Mouse (Mus musculus): ENCODE data around the gene Olfr1112. TPM values are rescaled to one million over a fixed set of nuclear protein-coding genes. Genes with fewer than 3 reads are reported as not detected.

The Olfr1112 gene
- total and polyA plus RNA-seq, 3 experiments: not detected

Other genes with a start within 250 kb of the Olfr1112 start
- gene Olfr1099, start 227.1 kb upstream of the Olfr1112 start, total RNA-seq (2012; rRNA removed): not detected in 2 replicates
- not detected for gene Olfr1099, start 227.1 kb upstream of the Olfr1112 start, polyA plus RNA-seq (2012; ENCODE audit: insufficient read depth in 1 of 2, insufficient read length in 2 of 2, low read depth in 1 of 2, low replicate concordance in 2 of 2, missing spikeins in 1 of 2)
- not detected in 2 replicates for gene Olfr1100, start 207.8 kb upstream of the Olfr1112 start, total RNA-seq (2012; rRNA removed)
- not detected for gene Olfr1100, start 207.8 kb upstream of the Olfr1112 start, polyA plus RNA-seq (2012; ENCODE audit: insufficient read depth in 1 of 2, insufficient read length in 2 of 2, low read depth in 1 of 2, low replicate concordance in 2 of 2, missing spikeins in 1 of 2)
- gene Olfr1101, start 196.6 kb upstream of the Olfr1112 start, total RNA-seq (2012; rRNA removed): not detected in 2 replicates
- gene Olfr1101, start 196.6 kb upstream of the Olfr1112 start, polyA plus RNA-seq (2012; ENCODE audit: insufficient read depth in 1 of 2, insufficient read length in 2 of 2, low read depth in 1 of 2, low replicate concordance in 2 of 2, missing spikeins in 1 of 2): not detected
- gene Olfr1102, start 189.4 kb upstream of the Olfr1112 start, total RNA-seq (2012; rRNA removed): not detected in 2 replicates
- not detected for gene Olfr1102, start 189.4 kb upstream of the Olfr1112 start, polyA plus RNA-seq (2012; ENCODE audit: insufficient read depth in 1 of 2, insufficient read length in 2 of 2, low read depth in 1 of 2, low replicate concordance in 2 of 2, missing spikeins in 1 of 2)
- gene Olfr1104, start 160.7 kb upstream of the Olfr1112 start, total RNA-seq (2012; rRNA removed): not detected in 2 replicates
- not detected for gene Olfr1104, start 160.7 kb upstream of the Olfr1112 start, polyA plus RNA-seq (2012; ENCODE audit: insufficient read depth in 1 of 2, insufficient read length in 2 of 2, low read depth in 1 of 2, low replicate concordance in 2 of 2, missing spikeins in 1 of 2)
- not detected in 2 replicates for gene Olfr1105, start 151.3 kb upstream of the Olfr1112 start, total RNA-seq (2012; rRNA removed)
- not detected for gene Olfr1105, start 151.3 kb upstream of the Olfr1112 start, polyA plus RNA-seq (2012; ENCODE audit: insufficient read depth in 1 of 2, insufficient read length in 2 of 2, low read depth in 1 of 2, low replicate concordance in 2 of 2, missing spikeins in 1 of 2)
- not detected in 2 replicates for gene Olfr1106, start 135.5 kb upstream of the Olfr1112 start, total RNA-seq (2012; rRNA removed)
- not detected for gene Olfr1106, start 135.5 kb upstream of the Olfr1112 start, polyA plus RNA-seq (2012; ENCODE audit: insufficient read depth in 1 of 2, insufficient read length in 2 of 2, low read depth in 1 of 2, low replicate concordance in 2 of 2, missing spikeins in 1 of 2)
- not detected in 2 replicates for gene Olfr1107, start 112.0 kb upstream of the Olfr1112 start, total RNA-seq (2012; rRNA removed)
- gene Olfr1107, start 112.0 kb upstream of the Olfr1112 start, polyA plus RNA-seq (2012; ENCODE audit: insufficient read depth in 1 of 2, insufficient read length in 2 of 2, low read depth in 1 of 2, low replicate concordance in 2 of 2, missing spikeins in 1 of 2): not detected
- not detected in 2 replicates for gene Olfr1109, start 91.8 kb upstream of the Olfr1112 start, total RNA-seq (2012; rRNA removed)
- gene Olfr1109, start 91.8 kb upstream of the Olfr1112 start, polyA plus RNA-seq (2012; ENCODE audit: insufficient read depth in 1 of 2, insufficient read length in 2 of 2, low read depth in 1 of 2, low replicate concordance in 2 of 2, missing spikeins in 1 of 2): not detected
- not detected in 2 replicates for gene Olfr259, start 73.2 kb upstream of the Olfr1112 start, total RNA-seq (2012; rRNA removed)
- gene Olfr259, start 73.2 kb upstream of the Olfr1112 start, polyA plus RNA-seq (2012; ENCODE audit: insufficient read depth in 1 of 2, insufficient read length in 2 of 2, low read depth in 1 of 2, low replicate concordance in 2 of 2, missing spikeins in 1 of 2): not detected
- not detected in 2 replicates for gene Olfr1110, start 47.5 kb upstream of the Olfr1112 start, total RNA-seq (2012; rRNA removed)
- not detected for gene Olfr1110, start 47.5 kb upstream of the Olfr1112 start, polyA plus RNA-seq (2012; ENCODE audit: insufficient read depth in 1 of 2, insufficient read length in 2 of 2, low read depth in 1 of 2, low replicate concordance in 2 of 2, missing spikeins in 1 of 2)
- not detected in 2 replicates for gene Olfr1111, start 35.2 kb upstream of the Olfr1112 start, total RNA-seq (2012; rRNA removed)
- gene Olfr1111, start 35.2 kb upstream of the Olfr1112 start, polyA plus RNA-seq (2012; ENCODE audit: insufficient read depth in 1 of 2, insufficient read length in 2 of 2, low read depth in 1 of 2, low replicate concordance in 2 of 2, missing spikeins in 1 of 2): not detected
- gene Olfr1113, start 21.2 kb downstream of the Olfr1112 start, total RNA-seq (2012; rRNA removed): not detected in 2 replicates
- not detected for gene Olfr1113, start 21.2 kb downstream of the Olfr1112 start, polyA plus RNA-seq (2012; ENCODE audit: insufficient read depth in 1 of 2, insufficient read length in 2 of 2, low read depth in 1 of 2, low replicate concordance in 2 of 2, missing spikeins in 1 of 2)
- gene Olfr1115, start 60.2 kb downstream of the Olfr1112 start, total RNA-seq (2012; rRNA removed): not detected in 2 replicates
- gene Olfr1115, start 60.2 kb downstream of the Olfr1112 start, polyA plus RNA-seq (2012; ENCODE audit: insufficient read depth in 1 of 2, insufficient read length in 2 of 2, low read depth in 1 of 2, low replicate concordance in 2 of 2, missing spikeins in 1 of 2): not detected
- gene Olfr1116, start 79.7 kb downstream of the Olfr1112 start, total RNA-seq (2012; rRNA removed): not detected in 2 replicates
- gene Olfr1116, start 79.7 kb downstream of the Olfr1112 start, polyA plus RNA-seq (2012; ENCODE audit: insufficient read depth in 1 of 2, insufficient read length in 2 of 2, low read depth in 1 of 2, low replicate concordance in 2 of 2, missing spikeins in 1 of 2): under 1 TPM in 1 of 2 experiments, not detected in 1; 0.01 TPM
- gene Olfr1118, start 119.8 kb downstream of the Olfr1112 start, total RNA-seq (2012; rRNA removed): not detected in 2 replicates
- not detected for gene Olfr1118, start 119.8 kb downstream of the Olfr1112 start, polyA plus RNA-seq (2012; ENCODE audit: insufficient read depth in 1 of 2, insufficient read length in 2 of 2, low read depth in 1 of 2, low replicate concordance in 2 of 2, missing spikeins in 1 of 2)
- gene Olfr1120, start 167.0 kb downstream of the Olfr1112 start, total RNA-seq (2012; rRNA removed): not detected in 2 replicates
- not detected for gene Olfr1120, start 167.0 kb downstream of the Olfr1112 start, polyA plus RNA-seq (2012; ENCODE audit: insufficient read depth in 1 of 2, insufficient read length in 2 of 2, low read depth in 1 of 2, low replicate concordance in 2 of 2, missing spikeins in 1 of 2)
- gene Olfr1121, start 182.1 kb downstream of the Olfr1112 start, total RNA-seq (2012; rRNA removed): not detected in 2 replicates
- not detected for gene Olfr1121, start 182.1 kb downstream of the Olfr1112 start, polyA plus RNA-seq (2012; ENCODE audit: insufficient read depth in 1 of 2, insufficient read length in 2 of 2, low read depth in 1 of 2, low replicate concordance in 2 of 2, missing spikeins in 1 of 2)
- gene Olfr1122, start 198.1 kb downstream of the Olfr1112 start, total RNA-seq (2012; rRNA removed): not detected in 2 replicates
- gene Olfr1122, start 198.1 kb downstream of the Olfr1112 start, polyA plus RNA-seq (2012; ENCODE audit: insufficient read depth in 1 of 2, insufficient read length in 2 of 2, low read depth in 1 of 2, low replicate concordance in 2 of 2, missing spikeins in 1 of 2): not detected
- not detected in 2 replicates for gene Olfr1123, start 228.8 kb downstream of the Olfr1112 start, total RNA-seq (2012; rRNA removed)
- gene Olfr1123, start 228.8 kb downstream of the Olfr1112 start, polyA plus RNA-seq (2012; ENCODE audit: insufficient read depth in 1 of 2, insufficient read length in 2 of 2, low read depth in 1 of 2, low replicate concordance in 2 of 2, missing spikeins in 1 of 2): not detected
- not detected in 2 replicates for gene Olfr1124, start 242.5 kb downstream of the Olfr1112 start, total RNA-seq (2012; rRNA removed)
- not detected for gene Olfr1124, start 242.5 kb downstream of the Olfr1112 start, polyA plus RNA-seq (2012; ENCODE audit: insufficient read depth in 1 of 2, insufficient read length in 2 of 2, low read depth in 1 of 2, low replicate concordance in 2 of 2, missing spikeins in 1 of 2)

Data from MEL (cell line).